Mouse (Mus musculus) ES-E14 (cell line): ENCODE measurements around the gene Pitpnm3.

Experiments used
- CHD2 ChIP-seq: IDR thresholded peaks from 2 replicates; pipeline ENCODE4 v1.6.1; 2014; ENCODE audit warnings: mild to moderate bottlenecking, low read depth, low read length, inconsistent platforms
- HCFC1 ChIP-seq: IDR thresholded peaks from 2 replicates; pipeline ENCODE4 v1.6.1; 2012; ENCODE audit warnings: low read length, inconsistent platforms, borderline replicate concordance; ENCODE audit not compliant: insufficient read depth
- MAFK ChIP-seq: IDR thresholded peaks from 2 replicates; pipeline ENCODE4 v1.6.1; 2014; ENCODE audit warnings: mild to moderate bottlenecking, low read depth, low read length, inconsistent platforms; ENCODE audit not compliant: insufficient read depth
- ZC3H11A ChIP-seq: IDR thresholded peaks from 2 replicates; pipeline ENCODE4 v1.6.1; 2012; ENCODE audit warnings: low read depth, mild to moderate bottlenecking, inconsistent platforms, low read length, borderline replicate concordance
- ZNF384 ChIP-seq: IDR thresholded peaks from 2 replicates; pipeline ENCODE4 v1.6.1; 2012; ENCODE audit warnings: low read depth, low read length, inconsistent platforms

GRCm38 (mm10) chr11:72133075-72133474 is 2.5 kb downstream of the Pitpnm3 start:
- TF ChIP-seq ZNF384 (no peak), ZC3H11A (no peak), MAFK (no peak), CHD2 (no peak), HCFC1 (no peak)
